Mouse (Mus musculus): ENCODE measurements at regions not wholly inside any gene's neighbourhood (a gene's known extent, or its start where the extent isn't known, plus 50 kb on each side); places are given as distances from the start of the nearest gene placed in this dataset.

- no peak for ATAC-seq (ENCODE audit: insufficient number of reproducible peaks, low FRiP score, low TSS enrichment, low read depth)
- Histone ChIP-seq H3K4me1 (0 out of 2 replicates have a peak, but pooled peaks cover 2% of the 10 kb centered on the region), H3K36me3 (no peaks in the 10 kb centered on the region), H3K9me3 (no peaks in the 10 kb centered on the region), H3K4me2 (no peak overlapping the region), H3K27ac (no peak overlapping the region), H3K9ac (no peak overlapping the region), H3K27me3 (no peaks in the 10 kb centered on the region), H3K4me3 (no peak overlapping the region)
- 14% methylated on average over 8 of the region's 8 CpGs for WGBS
Measured at GRCm38 (mm10) chr19:14123348-14124113, 210.2 kb downstream of the Olfr1505 start.

- Histone ChIP-seq H3K4me3 (no peak overlapping the region), H3K27me3 (no peaks in the 10 kb centered on the region), H3K4me1 (0 out of 2 replicates have a peak, but pooled peaks cover 3% of the 10 kb centered on the region), H3K4me2 (no peak overlapping the region), H3K36me3 (no peaks in the 10 kb centered on the region), H3K9me3 (no peaks in the 10 kb centered on the region), H3K9ac (no peak overlapping the region), H3K27ac (no peak overlapping the region)
- ATAC-seq (ENCODE audit: insufficient number of reproducible peaks, low FRiP score, low TSS enrichment, low read depth) = no peak
- 36% methylated on average over 5 of the region's 5 CpGs for WGBS
Measured at GRCm38 (mm10) chr19:14124250-14124827, 211.0 kb downstream of the Olfr1505 start.

- Histone ChIP-seq H3K4me2 (no peak overlapping the region), H3K9me3 (no peaks in the 10 kb centered on the region), H3K36me3 (no peaks in the 10 kb centered on the region), H3K27me3 (no peaks in the 10 kb centered on the region), H3K4me1 (0 out of 2 replicates have a peak, but pooled peaks cover 3% of the 10 kb centered on the region), H3K4me3 (no peak overlapping the region), H3K9ac (no peak overlapping the region), H3K27ac (no peak overlapping the region)
- ATAC-seq (ENCODE audit: insufficient number of reproducible peaks, low FRiP score, low TSS enrichment, low read depth) = no peak
- WGBS = 75% methylated on average over 5 of the region's 5 CpGs
Measured at GRCm38 (mm10) chr19:14124986-14125385, 211.7 kb downstream of the Olfr1505 start.

GRCm38 (mm10) chr19:14128397-14129209 is 215.3 kb downstream of the Olfr1505 start:
- Histone ChIP-seq H3K9ac (no peak overlapping the region), H3K36me3 (no peaks in the 10 kb centered on the region), H3K4me2 (no peak overlapping the region), H3K27me3 (no peaks in the 10 kb centered on the region), H3K4me1 (0 out of 2 replicates have a peak, but pooled peaks cover 3% of the 10 kb centered on the region), H3K9me3 (no peaks in the 10 kb centered on the region), H3K4me3 (no peak overlapping the region), H3K27ac (no peak overlapping the region)
- no peak for ATAC-seq (ENCODE audit: insufficient number of reproducible peaks, low FRiP score, low TSS enrichment, low read depth)
- WGBS = 33% methylated on average over 8 of the region's 8 CpGs

- H3K4me1 ChIP-seq = no peaks in the 10 kb centered on the region
- ATAC-seq (ENCODE audit: insufficient number of reproducible peaks, low FRiP score, low TSS enrichment, low read depth) = no peak
- no peak overlapping the region for H3K4me2 ChIP-seq
- H3K9ac ChIP-seq = no peak overlapping the region
- WGBS = 59% methylated on average over 3 of the region's 3 CpGs
- no peak overlapping the region for H3K4me3 ChIP-seq
- H3K9me3 ChIP-seq = no peaks in the 10 kb centered on the region
- H3K27ac ChIP-seq = no peak overlapping the region
- no peaks in the 10 kb centered on the region for H3K36me3 ChIP-seq
- no peaks in the 10 kb centered on the region for H3K27me3 ChIP-seq
Measured at GRCm38 (mm10) chr19:14161217-14161616, 247.9 kb downstream of the Olfr1505 start.

DNA sequence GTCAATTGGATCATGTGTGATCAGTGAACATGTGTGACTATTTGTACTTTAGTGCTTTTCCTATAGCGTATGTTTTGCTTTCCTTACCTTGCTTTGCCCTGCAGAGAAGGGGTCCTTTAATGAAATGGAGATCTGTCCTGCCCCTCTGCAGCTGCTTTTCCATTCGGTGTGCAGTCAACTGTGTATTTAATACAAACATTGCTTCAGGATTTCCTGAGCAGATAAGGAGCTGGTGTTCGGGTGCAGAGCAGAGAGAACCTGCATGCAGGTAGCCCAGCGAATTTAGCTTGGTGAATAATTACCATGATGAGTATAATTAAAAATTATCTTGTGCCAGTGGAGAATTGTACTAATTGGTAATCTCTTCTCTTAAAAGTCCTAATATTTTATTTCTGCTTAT is 249.4 kb downstream of the Olfr1505 start:
- Histone ChIP-seq H3K27ac (no peak overlapping the region), H3K4me2 (no peak overlapping the region), H3K4me1 (no peaks in the 10 kb centered on the region), H3K27me3 (no peaks in the 10 kb centered on the region), H3K9me3 (no peaks in the 10 kb centered on the region), H3K9ac (no peak overlapping the region), H3K4me3 (no peak overlapping the region), H3K36me3 (no peaks in the 10 kb centered on the region)
- 55% methylated on average over 4 of the region's 4 CpGs for WGBS
- no peak for ATAC-seq (ENCODE audit: insufficient number of reproducible peaks, low FRiP score, low TSS enrichment, low read depth)

DNA sequence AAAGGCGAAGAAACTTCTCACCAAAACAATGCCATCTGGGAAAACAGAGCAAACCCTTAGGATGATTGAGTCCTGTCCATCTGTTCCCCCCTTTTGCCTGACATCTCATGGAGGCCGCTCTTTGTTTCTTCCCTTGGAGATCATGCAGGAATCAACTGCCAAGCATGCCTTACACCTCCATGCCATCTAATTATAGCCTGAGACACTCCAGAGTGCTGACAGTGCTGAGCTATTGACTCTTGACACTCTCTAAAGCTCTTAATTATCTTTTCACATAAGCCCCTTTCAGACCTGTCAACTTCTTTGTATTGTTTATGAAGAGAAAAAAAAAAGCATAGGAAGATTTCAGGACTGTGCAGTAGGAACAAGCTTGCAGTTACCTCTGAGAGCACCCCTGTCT is 252.4 kb downstream of the Olfr1505 start:
- no peak for ATAC-seq (ENCODE audit: insufficient number of reproducible peaks, low FRiP score, low TSS enrichment, low read depth)
- Histone ChIP-seq H3K4me3 (no peak overlapping the region), H3K4me1 (no peaks in the 10 kb centered on the region), H3K9me3 (no peaks in the 10 kb centered on the region), H3K27ac (no peak overlapping the region), H3K9ac (no peak overlapping the region), H3K27me3 (no peaks in the 10 kb centered on the region), H3K36me3 (no peaks in the 10 kb centered on the region), H3K4me2 (no peak overlapping the region)
- WGBS = 72% methylated on average over 2 of the region's 2 CpGs

- H3K36me3 ChIP-seq = no peaks in the 10 kb centered on the region
Measured at GRCm38 (mm10) chr19:14180244-14180643, 266.9 kb downstream of the Olfr1505 start.

DNA sequence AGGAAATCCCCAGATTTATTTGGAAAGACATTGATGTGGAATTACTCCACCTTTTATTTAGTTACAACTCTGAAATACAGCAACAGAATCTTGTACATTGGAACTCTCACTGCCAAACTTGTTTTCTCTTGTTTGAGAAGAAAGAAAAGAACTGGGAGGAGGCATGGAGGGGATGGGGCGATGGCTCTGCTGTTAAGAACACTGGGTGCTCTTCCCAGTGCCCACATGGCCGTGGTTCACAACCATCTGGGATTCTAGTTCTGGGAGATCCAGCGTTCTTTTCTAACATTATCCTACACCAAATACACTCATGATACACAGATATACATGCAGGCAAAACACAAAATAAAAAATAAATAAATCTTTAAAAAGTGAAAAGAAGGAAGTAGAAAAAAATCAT is 267.6 kb downstream of the Olfr1505 start:
- no peak overlapping the region for H3K4me2 ChIP-seq
- 61% methylated on average over 3 of the region's 3 CpGs for WGBS
- ATAC-seq (ENCODE audit: insufficient number of reproducible peaks, low FRiP score, low TSS enrichment, low read depth) = no peak

More at GRCm38 (mm10) chr19:14180244-14180643, 266.9 kb downstream of the Olfr1505 start:
- 13% methylated on average over 4 of the region's 4 CpGs for WGBS
- no peak overlapping the region for H3K9ac ChIP-seq
- no peaks in the 10 kb centered on the region for H3K9me3 ChIP-seq
- H3K4me1 ChIP-seq = peaks cover 4% of the 10 kb centered on the region; the same call in 1 of the 2 replicates
- ATAC-seq (ENCODE audit: insufficient number of reproducible peaks, low FRiP score, low TSS enrichment, low read depth) = 0 out of 2 replicates have a peak, but pooled peaks have one; percentile 72
- no peak overlapping the region for H3K27ac ChIP-seq
- H3K4me2 ChIP-seq = no peak overlapping the region
- H3K27me3 ChIP-seq = no peaks in the 10 kb centered on the region
- H3K4me3 ChIP-seq = no peak overlapping the region

DNA sequence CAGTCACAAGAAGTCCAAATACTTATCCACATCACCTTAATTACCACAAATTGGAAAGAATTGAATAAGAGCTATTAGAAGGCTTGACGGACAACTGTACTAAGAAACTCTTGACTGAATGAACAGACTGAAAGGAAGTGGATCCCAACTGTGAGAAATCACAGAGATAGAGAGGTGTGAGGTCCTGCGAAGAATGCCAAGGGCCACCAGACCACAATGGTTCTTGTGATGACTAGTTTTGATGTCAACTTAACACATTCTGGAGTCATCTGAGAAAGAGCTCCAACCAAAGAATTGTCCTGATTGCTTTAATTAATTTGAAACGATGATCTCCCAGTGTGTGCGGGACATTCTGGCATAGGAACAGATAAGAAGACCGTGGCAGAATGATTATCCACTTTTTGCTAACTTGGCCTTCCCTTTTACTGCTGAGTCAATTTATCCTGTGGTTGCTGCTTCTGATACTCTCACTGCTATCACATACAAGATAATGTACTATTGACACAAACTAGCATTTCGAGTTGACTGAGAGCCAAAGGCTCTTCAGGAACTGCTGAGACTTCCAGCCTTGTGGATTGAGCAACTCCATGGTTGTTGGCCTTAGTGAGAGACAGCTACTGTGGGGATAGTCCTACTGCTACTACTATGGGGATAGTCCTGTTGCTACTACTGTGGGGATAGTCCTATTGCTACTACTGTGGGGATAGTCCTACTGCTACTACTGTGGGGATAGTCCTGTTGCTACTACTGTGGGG is 268.5 kb downstream of the Olfr1505 start:
- no peak overlapping the region for H3K4me2 ChIP-seq
- no peaks in the 10 kb centered on the region for H3K36me3 ChIP-seq
- H3K27me3 ChIP-seq = no peaks in the 10 kb centered on the region
- H3K9ac ChIP-seq = no peak overlapping the region
- ATAC-seq (ENCODE audit: insufficient number of reproducible peaks, low FRiP score, low TSS enrichment, low read depth) = no peak
- H3K4me1 ChIP-seq = peaks cover 4% of the 10 kb centered on the region; the same call in 1 of the 2 replicates
- H3K4me3 ChIP-seq = no peak overlapping the region
- no peaks in the 10 kb centered on the region for H3K9me3 ChIP-seq
- 85% methylated on average over 6 of the region's 6 CpGs for WGBS
- no peak overlapping the region for H3K27ac ChIP-seq

More for the DNA sequence above, 267.6 kb downstream of the Olfr1505 start:
- Histone ChIP-seq H3K9me3 (no peaks in the 10 kb centered on the region), H3K27ac (no peak overlapping the region), H3K4me1 (peaks cover 4% of the 10 kb centered on the region; the same call in 1 of the 2 replicates), H3K36me3 (no peaks in the 10 kb centered on the region), H3K27me3 (no peaks in the 10 kb centered on the region), H3K9ac (no peak overlapping the region), H3K4me3 (no peak overlapping the region)

DNA sequence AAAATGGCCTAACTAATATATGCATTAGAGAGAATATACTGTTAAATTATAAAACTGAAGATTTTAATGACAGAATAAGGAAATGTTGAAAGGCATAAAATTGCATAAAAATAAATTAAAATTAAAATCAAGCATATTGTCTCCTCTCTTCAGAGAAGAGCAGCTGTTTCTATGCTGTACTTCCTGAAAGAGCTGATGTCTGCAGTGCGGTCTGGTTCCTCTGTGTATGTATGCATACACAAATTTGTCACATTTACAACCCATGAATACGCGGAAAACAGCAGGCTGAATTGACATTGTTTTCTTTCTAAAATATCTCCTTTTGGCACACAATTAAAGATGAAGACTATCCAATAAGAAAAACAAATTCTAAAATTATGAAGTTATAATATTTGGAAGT is 278.5 kb downstream of the Olfr1505 start:
- no peaks in the 10 kb centered on the region for H3K4me1 ChIP-seq
- H3K9me3 ChIP-seq = no peaks in the 10 kb centered on the region
- H3K4me2 ChIP-seq = no peak overlapping the region
- no peak overlapping the region for H3K4me3 ChIP-seq
- H3K27ac ChIP-seq = no peak overlapping the region
- no peaks in the 10 kb centered on the region for H3K36me3 ChIP-seq
- H3K9ac ChIP-seq = no peak overlapping the region
- WGBS = 82% methylated on average over 3 of the region's 3 CpGs
- no peak for ATAC-seq (ENCODE audit: insufficient number of reproducible peaks, low FRiP score, low TSS enrichment, low read depth)
- H3K27me3 ChIP-seq = no peaks in the 10 kb centered on the region

All from limb, embryonic 15.5 days (tissue).